Mouse (Mus musculus): ENCODE measurements at regions not wholly inside any gene's neighbourhood (a gene's known extent, or its start where the extent isn't known, plus 50 kb on each side); places are given as distances from the start of the nearest gene placed in this dataset.

GRCm38 (mm10) chr4:72328282-72329025, 127.7 kb upstream of the Tle1 start:
- DNase-seq, result no peak

- DNase-seq, result no peak
Measured at GRCm38 (mm10) chr4:72324913-72325312, 124.2 kb upstream of the Tle1 start.

GRCm38 (mm10) chr4:72285112-72285675, 84.5 kb upstream of the Tle1 start:
- no peak for DNase-seq

GRCm38 (mm10) chr4:72250531-72250930, 49.8 kb upstream of the Tle1 start:
- no peak for DNase-seq

Measured in cerebellum, postnatal 25 days (tissue).